Mouse (Mus musculus) embryo, embryonic 11 days (tissue): ENCODE results near the gene Timm50.

Experiments
- DNase-seq: peaks from one replicate; pipeline ENCODE4 v3.0.0-alpha.2; 2015

The Timm50 gene

DNA sequence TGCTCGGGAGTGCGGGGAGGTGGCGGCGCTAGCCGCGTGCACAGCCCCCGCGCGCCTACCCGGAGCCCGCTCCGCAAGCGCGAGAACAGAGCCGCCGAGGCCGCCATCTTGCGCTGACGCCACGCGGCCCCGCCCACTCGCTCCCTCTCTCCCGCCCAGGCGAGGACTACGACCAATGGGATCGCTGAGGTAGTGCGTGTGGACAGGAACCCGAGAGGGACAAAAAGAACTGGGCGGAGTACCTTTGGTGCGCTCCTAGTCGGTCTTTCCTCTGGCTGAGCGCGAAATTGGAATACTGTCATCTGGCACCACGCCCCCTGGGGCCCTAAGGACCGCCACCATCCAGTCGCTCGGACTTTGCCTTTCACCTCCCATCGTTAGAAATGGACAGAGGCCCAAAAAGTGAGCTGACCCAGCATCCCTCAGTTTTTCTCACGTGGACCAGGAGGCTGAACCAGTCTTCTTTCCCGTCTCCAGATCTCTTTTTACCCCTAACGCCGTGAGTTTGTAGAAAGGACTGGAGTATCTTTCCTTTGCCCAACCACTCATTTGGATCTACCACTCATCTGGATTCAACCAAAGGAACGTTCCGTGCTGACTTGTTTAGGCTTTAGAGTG lies at the start of gene Timm50:
Timm50 (minus strand) TSS at position 147 of the 618 bp plus-strand sequence.
- peak; percentile 98 for DNase-seq

DNA sequence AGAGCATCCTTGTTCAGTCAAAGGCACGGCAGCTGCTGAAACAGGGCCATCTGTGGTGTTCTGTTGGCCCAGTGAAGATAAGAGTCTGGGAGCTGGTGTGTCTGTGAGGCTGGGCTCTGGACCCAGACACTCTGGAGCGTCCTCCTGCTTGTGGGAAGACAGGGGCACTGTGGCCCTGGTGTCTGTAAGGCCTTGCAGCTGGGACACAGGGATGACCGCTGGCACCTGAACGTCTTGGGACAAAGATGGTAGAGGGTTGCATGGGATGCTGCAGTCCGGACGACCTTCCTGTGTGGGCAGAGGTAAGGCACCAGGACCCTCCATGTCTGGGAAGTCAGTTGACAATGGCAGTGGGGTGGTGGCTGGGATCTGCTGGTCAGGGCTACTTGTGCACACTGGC lies 48.4 kb upstream of the Timm50 start:
- no peak for DNase-seq

DNA sequence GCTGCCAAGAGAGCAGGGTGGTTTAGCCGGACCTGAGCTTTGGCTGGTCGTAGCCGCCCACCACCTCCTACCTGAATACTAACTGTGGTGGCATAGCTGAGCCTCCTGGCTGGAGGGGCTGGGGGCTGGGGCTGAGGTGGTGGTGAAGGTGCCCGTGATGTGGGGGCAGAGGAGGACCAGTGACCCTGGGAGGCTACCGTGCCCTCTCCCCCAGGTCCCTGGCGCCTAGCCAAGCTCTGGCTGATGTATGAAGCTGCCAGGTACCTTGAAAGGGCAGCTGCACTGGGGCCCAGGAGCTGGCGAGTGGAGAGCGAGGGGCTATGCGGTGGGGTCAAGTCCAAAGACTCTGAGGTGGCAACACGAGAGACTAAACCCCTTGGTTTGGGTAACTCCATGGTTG lies 48.0 kb upstream of the Timm50 start:
- DNase-seq: no peak

GRCm38 (mm10) chr7:28358431-28358830 lies 46.6 kb upstream of the Timm50 start:
- no peak for DNase-seq

DNA sequence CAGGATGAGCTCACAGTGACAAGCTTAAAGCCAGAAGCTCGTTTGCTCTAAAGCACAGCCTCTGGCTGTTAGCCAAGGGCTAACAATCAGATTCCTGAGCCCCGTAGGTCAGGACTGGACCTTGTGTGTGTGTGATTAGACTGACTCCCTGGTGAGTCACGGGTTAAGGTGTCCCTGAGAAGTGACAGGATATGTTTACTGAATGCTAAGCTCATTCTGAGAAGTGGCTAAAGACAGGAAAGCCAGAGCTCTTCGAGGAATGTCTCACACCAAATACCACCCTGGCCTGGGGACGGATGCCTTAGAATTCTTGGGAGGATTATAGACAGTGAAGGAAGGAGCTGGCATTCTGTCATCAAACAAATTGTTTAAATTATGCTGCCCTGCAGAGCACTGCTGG lies 46.1 kb upstream of the Timm50 start:
- peak; percentile 34 for DNase-seq

GRCm38 (mm10) chr7:28356981-28357380 lies 45.1 kb upstream of the Timm50 start:
- DNase-seq: peak; percentile 74

DNA sequence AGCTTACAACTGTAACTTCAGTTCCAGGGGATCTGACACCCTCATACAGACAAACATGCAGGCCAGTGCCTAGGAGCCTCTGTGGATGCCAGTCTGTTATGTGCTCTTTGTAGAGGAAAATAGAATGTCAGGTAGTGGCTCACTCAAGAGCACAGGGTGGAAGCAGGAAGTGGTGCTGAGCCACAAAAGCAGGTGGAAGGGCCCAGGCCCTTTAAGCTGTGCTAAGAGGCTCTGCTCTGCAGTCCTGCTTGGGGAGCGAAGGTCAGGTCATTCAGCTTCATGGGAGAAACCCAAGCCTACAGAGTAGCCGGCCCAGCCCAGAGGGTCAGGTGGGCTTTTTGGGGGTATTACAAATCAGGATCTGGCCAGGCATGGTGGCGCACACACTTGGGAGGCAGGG lies 43.3 kb upstream of the Timm50 start:
- no peak for DNase-seq

DNA sequence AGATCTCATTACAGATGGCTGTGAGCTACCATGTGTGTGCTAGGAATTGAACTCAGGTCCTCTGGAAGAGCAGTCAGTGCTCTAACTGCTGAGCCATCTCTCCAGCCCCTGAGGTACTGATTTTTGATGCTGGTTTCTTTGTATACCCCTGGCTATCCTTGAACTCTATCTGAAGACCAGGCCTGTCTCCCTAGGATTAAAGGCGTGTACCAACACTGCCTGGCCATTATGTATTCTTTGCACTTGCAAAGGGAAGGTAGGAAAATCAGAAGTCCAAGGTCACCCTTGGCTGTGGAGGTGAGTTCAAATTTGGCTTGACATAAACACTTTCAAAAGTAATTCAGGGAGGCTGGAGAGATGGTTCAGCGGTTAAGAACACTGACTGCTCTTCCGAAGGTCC lies 42.7 kb upstream of the Timm50 start:
- DNase-seq: no peak

DNA sequence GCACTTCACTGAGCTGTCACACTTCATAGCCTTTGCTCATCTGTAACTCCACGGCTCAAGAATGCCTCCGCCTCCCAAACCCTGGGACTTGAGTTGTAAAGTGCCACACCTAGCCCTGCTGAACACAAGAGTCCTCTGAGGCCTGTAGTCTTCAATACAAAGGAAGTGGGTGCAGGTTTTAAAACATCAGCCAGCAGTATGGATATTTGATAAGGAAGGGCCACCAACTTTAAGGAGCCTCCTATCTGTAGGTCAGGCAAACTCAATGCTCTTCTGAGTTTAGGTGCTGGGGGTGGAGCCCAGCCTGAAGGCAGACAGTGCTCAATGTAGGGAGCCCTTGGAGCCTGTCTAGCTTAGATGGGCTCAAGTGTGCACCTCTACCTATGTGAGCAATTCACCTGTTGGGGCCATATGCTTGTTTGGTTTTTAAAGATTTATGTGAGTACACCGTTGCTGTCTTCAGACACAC lies 42.3 kb upstream of the Timm50 start:
- no peak for DNase-seq

GRCm38 (mm10) chr7:28353267-28353666 lies 41.4 kb upstream of the Timm50 start:
- DNase-seq: no peak

- no peak for DNase-seq
Measured at GRCm38 (mm10) chr7:28351676-28352191, 39.9 kb upstream of the Timm50 start.

- DNase-seq: peak; percentile 99
Measured at GRCm38 (mm10) chr7:28350155-28350883, 38.4 kb upstream of the Timm50 start, which contains the start of gene Rps16. Rps16 (plus strand) TSS chr7:28350652.

DNA sequence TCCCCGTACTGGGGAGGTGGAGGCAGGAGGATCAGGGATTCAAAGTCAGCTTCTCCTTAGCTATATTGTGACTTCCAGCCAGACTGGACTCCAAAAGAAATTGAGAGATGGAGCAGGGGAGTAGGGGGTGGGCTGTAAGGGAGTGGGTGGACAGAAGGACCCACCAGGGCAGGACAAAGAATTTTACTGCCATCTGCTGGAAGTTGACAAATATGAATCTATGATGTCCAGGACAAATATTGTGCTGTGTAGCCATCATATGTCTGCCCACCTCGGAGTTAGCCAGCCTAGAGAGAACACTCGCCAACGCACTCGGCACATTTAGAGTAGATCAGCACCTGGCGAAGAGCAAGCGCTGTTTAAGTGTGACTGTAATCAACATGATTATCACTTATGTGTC lies 36.7 kb upstream of the Timm50 start:
- peak; percentile 52 for DNase-seq

DNA sequence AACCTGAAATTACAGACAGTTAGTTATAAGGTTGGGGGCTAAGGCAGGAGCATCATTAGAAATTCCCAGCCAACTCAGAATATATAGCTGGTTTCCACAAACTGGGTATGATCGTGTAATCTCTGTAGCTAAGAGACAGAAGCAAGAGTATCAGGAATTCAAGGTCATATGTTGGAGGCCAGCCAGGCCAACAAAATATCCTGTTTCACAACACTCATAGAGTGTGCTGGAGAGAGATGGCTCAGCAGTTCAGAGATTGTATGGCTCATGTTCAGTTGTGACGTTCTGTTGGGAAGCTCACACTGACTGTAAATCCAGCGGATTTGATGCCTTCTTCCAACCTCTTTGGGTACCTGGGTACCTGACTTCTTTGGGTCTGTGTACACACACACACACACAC lies 35.9 kb upstream of the Timm50 start:
- no peak for DNase-seq

- DNase-seq: peak; percentile 72
Measured at GRCm38 (mm10) chr7:28344637-28345036, 32.8 kb upstream of the Timm50 start.

DNA sequence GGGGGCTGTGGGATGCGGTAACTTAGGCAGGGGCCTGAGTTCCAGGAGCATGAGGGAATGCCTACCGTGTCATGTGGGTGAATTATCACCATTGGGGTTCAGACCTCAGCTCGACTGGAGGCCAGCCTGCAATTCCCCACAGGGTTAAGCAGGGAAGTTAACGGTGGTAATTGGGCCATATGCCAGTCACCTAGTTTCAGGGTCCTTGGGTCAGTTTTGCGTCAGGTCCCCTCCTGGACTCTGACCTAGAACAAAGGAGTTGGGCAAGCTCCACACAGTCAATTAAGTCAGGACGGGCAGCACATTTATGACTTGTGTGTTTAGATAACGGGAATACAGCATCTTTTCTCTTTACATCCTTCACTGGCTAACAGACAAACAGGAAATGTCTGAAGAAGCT lies 29.5 kb upstream of the Timm50 start:
- no peak for DNase-seq

DNA sequence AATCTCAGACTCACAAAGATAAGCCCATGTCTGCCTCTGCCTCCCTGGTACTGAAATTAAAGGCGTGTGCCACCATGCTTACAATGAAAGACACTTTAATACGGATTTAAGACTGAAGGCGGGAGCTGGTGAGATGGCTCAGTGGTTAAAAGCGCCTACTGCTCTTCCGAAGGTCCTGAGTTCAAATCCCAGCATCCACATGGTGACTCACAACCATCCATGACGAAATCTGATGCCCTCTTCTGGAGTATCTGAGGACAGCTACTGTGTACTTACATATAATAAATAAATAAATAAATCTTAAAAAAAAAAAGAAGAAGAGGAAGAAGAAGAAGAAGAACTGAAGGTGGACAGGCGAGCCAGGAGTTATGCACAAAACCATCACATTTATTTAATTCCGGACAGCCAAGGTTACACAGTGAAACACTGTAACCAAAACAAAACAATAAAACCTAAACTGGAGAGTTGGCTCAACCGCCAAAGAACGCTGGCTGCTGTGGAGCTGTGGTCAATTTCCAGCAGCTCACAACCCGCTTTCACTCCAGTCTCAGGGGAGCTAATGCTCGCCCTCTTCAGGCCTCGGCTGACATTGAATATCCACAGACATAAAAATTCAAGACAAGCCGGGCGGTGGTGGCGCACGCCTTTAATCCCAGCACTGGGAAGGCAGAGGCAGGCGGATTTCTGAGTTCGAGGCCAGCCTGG lies 27.5 kb upstream of the Timm50 start:
- peak; percentile 67 for DNase-seq

DNA sequence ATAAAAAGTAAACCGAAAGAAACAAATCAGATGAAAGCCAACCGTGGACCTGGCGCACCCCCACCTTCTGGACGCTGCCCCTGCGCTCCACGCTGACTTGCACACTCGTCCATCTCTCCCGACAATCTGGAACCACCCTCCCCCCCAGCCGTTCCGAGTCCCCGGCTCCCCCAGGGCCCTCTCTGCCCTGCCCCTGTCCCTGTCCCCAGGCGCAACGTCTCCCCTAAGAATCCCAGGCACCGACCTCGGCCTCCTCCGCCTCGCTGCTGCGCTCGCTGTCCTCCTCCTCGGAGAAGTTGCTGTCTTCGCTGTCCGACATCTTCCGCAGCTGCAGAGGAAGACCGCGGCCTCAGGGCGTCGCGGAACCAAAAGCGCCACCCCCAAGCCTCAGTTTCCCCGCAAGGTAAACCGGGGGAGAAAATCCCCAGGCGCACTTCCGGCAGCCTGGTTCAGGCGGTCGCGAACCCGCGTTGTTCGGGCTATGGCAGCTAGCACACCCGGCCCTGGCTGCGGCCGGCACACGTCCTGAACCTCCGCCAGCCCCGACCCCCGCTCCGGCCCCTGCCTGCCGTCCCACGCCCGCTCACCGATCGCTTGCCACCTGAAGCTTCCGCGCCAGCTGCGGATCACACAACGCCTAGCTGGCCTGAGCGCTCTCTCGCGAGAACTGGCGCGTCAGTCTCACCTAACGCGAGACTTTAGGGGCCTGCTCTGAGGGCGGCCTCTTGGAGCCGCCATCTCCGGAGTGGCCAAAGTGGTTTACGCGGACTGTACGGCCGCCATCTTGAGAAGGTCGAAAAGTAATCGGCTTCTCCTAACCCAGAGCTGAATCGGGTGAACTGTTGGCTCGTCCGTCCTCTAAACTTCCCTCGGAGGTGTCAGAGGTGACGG lies 26.5 kb upstream of the Timm50 start, which contains the start of gene Supt5:
Supt5 (minus strand) TSS at position 639 of the 891 bp plus-strand sequence.
- DNase-seq: peak; percentile 100

DNA sequence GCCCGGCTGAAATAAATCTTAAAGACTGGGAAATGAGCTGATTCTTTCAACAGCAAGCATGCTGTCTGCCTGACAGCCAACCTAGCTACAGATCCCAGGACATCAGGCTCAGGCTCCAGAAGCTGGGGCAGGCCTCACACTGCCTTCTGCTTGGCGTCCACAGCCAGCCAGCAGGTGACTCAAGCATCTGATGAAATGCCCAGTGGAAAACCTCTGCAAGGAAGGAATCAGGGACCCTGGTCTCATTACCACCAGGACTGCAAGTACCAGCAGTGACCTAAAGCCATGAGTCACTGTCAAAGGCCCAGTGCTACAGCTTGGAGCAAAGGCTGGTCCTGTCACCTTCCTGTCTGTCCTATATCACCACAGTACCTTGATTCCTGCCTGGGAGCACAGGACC lies 23.6 kb upstream of the Timm50 start:
- no peak for DNase-seq

- no peak for DNase-seq
Measured at GRCm38 (mm10) chr7:28334534-28334933, 22.7 kb upstream of the Timm50 start.

GRCm38 (mm10) chr7:28328260-28328659 lies 16.4 kb upstream of the Timm50 start:
- DNase-seq: no peak

GRCm38 (mm10) chr7:28326457-28326856 lies 14.6 kb upstream of the Timm50 start:
- no peak for DNase-seq
